19 mouse cellular contexts compared by ENCODE assay signal in the genomic region with DNA sequence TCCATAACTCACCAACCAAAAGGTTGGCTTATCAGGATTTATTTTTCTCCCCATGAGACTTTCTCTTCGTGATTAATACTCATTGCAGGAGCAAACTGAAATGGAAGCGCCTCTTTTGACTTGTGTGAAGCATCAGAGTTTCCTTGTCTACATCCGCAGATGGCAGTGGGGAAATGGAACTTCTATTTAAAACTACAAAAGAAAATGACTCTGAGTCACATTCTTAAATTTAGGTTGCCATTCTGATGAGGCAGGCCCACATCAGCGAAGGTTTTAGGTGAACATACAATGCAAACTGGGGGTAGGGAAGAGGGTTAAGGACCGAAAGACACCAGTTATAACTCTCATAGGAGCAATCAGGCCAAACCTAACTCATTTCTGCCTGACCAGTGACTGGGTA.
A peak's percentile ranks its signal among the peaks of the same experiment; 100 is the strongest.
DNase-seq lines count a peak whose midpoint lies in the region; TF ChIP-seq lines count a peak whose summit lies in the region.
"Had no signal": no experiment of that assay in that cellular context is flagged by ENCODE, and none has a peak within 500 bp of the region (broad histone marks: within the 10 kb centered on the region; RNA-seq: fewer than 3 reads in every experiment).

No protein-coding gene starts in this region.

- DNase-seq in layer of hippocampus, adult 2 months (ENCODE audit: low spot score in 2 of 2): no peak
- no peak for DNase-seq in layer of hippocampus, adult 9-10 months (ENCODE audit: low spot score)
- DNase-seq in left cerebral cortex, adult 9 months (ENCODE audit: low spot score in 2 of 2): peak; percentile 40 to 46
- DNase-seq in left cerebral cortex, adult 18-20 months (ENCODE audit: low spot score in 2 of 2): no peak
- DNase-seq in brain, adult 2 months (ENCODE audit: low read depth, low spot score): peak; percentile 90
- DNase-seq in adrenal gland, adult 2 months: no peak
- DNase-seq in kidney, postnatal 25 days: no peak
- DNase-seq: adrenal gland, adult 8-10 months; adrenal gland, postnatal 36 days; cerebellum, adult 11 months; cerebellum, adult 9-10 months; cerebellum, postnatal 25 days; gastrocnemius, adult 2 months; gastrocnemius, postnatal 25 days had no signal

- H3K4me3 ChIP-seq in layer of hippocampus, adult 2 months: no peak overlapping the region
- H3K4me3 ChIP-seq: embryonic facial prominence, embryonic 13.5 days; forebrain, embryonic 12.5 days; gastrocnemius, adult 2 months; heart, embryonic 12.5 days; hindbrain, embryonic 10.5 days had no signal

- no peak for TF ChIP-seq CTCF in layer of hippocampus, adult 2 months (conservative IDR thresholded peaks at IDR 0.05)

- peak overlapping the region; percentile 39; the same call in 1 of the 2 replicates for H3K27ac ChIP-seq in layer of hippocampus, adult 2 months
- H3K27ac ChIP-seq: embryonic facial prominence, embryonic 13.5 days; forebrain, embryonic 12.5 days; gastrocnemius, adult 2 months; hindbrain, embryonic 10.5 days; hindbrain, embryonic 14.5 days had no signal

Comparison
In these comparisons a context has a peak if more than half of its experiments do, and no peak if none do; other contexts are left out.
1. DNase-seq: peak in left cerebral cortex, adult 9 months (2 of 2) and brain, adult 2 months (single experiment); none in layer of hippocampus, adult 2 months (0 of 2), layer of hippocampus, adult 9-10 months (single experiment), left cerebral cortex, adult 18-20 months (0 of 2), adrenal gland, adult 2 months (single experiment) and kidney, postnatal 25 days (0 of 2).